Mouse (Mus musculus): ENCODE measurements around the gene Usp53.

GRCm38 (mm10) chr3:122984249-122985182 lies at the start of gene Usp53:
- no peak for TF ChIP-seq CTCF (IDR thresholded peaks at IDR 0.05; ENCODE audit: extremely low read depth, insufficient read length, insufficient replicate concordance, low read depth, low read length)
- peak; percentile 84 for TF ChIP-seq POLR2A (IDR thresholded peaks at IDR 0.05; ENCODE audit: low read depth, low read length)
